Mouse (Mus musculus) CH12.LX (cell line): ENCODE data around the gene Zfp473. TPM values are rescaled to one million over a fixed set of nuclear protein-coding genes. Genes with fewer than 3 reads are reported as not detected.

Experiments used
- DNase-seq: peaks from one replicate; pipeline ENCODE4 v3.0.0-alpha.2; 2013; ENCODE audit errors: extremely low read depth
- H3K27ac ChIP-seq: 2 replicates; pipeline ENCODE4 v1.5.1; 2012; ENCODE audit warnings: low read depth, mild to moderate bottlenecking, control low read depth, moderate library complexity; ENCODE audit not compliant: insufficient read depth
- H3K27me3 ChIP-seq: replicated peaks from 2 replicates; pipeline ENCODE3; 2012; ENCODE audit warnings: inconsistent platforms
- H3K36me3 ChIP-seq, 2 experiments: replicated peaks in 1 of 2; 2 replicates each; pipeline versions ENCODE3 to v1.6.1; 2012; ENCODE audit warnings: inconsistent platforms in 1 of 2, low read length in 1 of 2, mild to moderate bottlenecking in 1 of 2, mixed read lengths in 1 of 2, moderate library complexity in 1 of 2; ENCODE audit not compliant: control insufficient read depth in 1 of 2, insufficient read depth in 1 of 2
- H3K4me1 ChIP-seq, 2 experiments: 2 replicates each; pipeline ENCODE4 v1.6.1; 2012; ENCODE audit warnings: inconsistent platforms in 1 of 2, moderate library complexity in 1 of 2; ENCODE audit not compliant: insufficient read depth in 2 of 2, control insufficient read depth in 1 of 2
- H3K4me2 ChIP-seq: 2 replicates; pipeline ENCODE4 v1.6.1; 2012; ENCODE audit warnings: low read depth, mild to moderate bottlenecking, control low read depth; ENCODE audit not compliant: poor library complexity, insufficient read depth, severe bottlenecking
- H3K4me3 ChIP-seq, 3 experiments: fragments of 150-350 bp in 1 of 3; sonication (generic) in 1 of 3; replicated peaks in 1 of 3; 2 replicates each; pipeline versions ENCODE3 to v1.5.1; 2011 to 2012; ENCODE audit warnings: low read depth in 2 of 3, low read length in 2 of 3, mild to moderate bottlenecking in 2 of 3, moderate library complexity in 2 of 3, control low read depth in 1 of 3, improper control_type of control experiment in 1 of 3, inconsistent platforms in 1 of 3, mixed read lengths in 1 of 3; ENCODE audit not compliant: poor library complexity in 1 of 3
- H3K79me2 ChIP-seq: replicated peaks from 2 replicates; pipeline ENCODE4 v1.6.1; 2012; ENCODE audit warnings: mild to moderate bottlenecking, moderate library complexity; ENCODE audit not compliant: control insufficient read depth, poor library complexity, insufficient read depth, severe bottlenecking; ENCODE audit errors: extremely low read depth
- H3K9ac ChIP-seq: 2 replicates; pipeline ENCODE4 v1.6.1; 2012; ENCODE audit warnings: low read depth, mild to moderate bottlenecking, control low read depth, moderate library complexity; ENCODE audit not compliant: insufficient read depth
- H3K9me3 ChIP-seq: replicated peaks from 2 replicates; pipeline ENCODE3; 2012; ENCODE audit warnings: low read length, inconsistent platforms, mixed read lengths
- CHD1 ChIP-seq: IDR thresholded peaks from 2 replicates; pipeline ENCODE4 v1.6.1; 2012; ENCODE audit warnings: low read depth, low read length, improper control_type of control experiment, inconsistent platforms
- CHD2 ChIP-seq: IDR thresholded peaks from 2 replicates; pipeline ENCODE4 v1.6.1; 2011; ENCODE audit warnings: low read length, improper control_type of control experiment
- CTCF ChIP-seq, 2 experiments: IDR thresholded peaks in 1 of 2; conservative IDR thresholded peaks in 1 of 2; 2 replicates each; pipeline ENCODE4 v1.5.1; 2011 to 2012; ENCODE audit warnings: low read depth in 2 of 2, low read length in 2 of 2, improper control_type of control experiment in 1 of 2, inconsistent platforms in 1 of 2, mild to moderate bottlenecking in 1 of 2, moderate library complexity in 1 of 2
- EP300 ChIP-seq: IDR thresholded peaks from 2 replicates; pipeline ENCODE4 v1.6.1; 2011; ENCODE audit warnings: low read length, improper control_type of control experiment
- MEF2A ChIP-seq: IDR thresholded peaks from 2 replicates; pipeline ENCODE4 v1.6.1; 2014; ENCODE audit warnings: low read depth, mild to moderate bottlenecking, inconsistent platforms, low read length, improper control_type of control experiment, borderline replicate concordance
- SIN3A ChIP-seq: IDR thresholded peaks from 2 replicates; pipeline ENCODE4 v1.6.1; 2012; ENCODE audit warnings: low read length, improper control_type of control experiment, inconsistent platforms
- TCF12 ChIP-seq: IDR thresholded peaks from 2 replicates; pipeline ENCODE4 v1.6.1; 2014; ENCODE audit warnings: low read depth, mild to moderate bottlenecking, inconsistent platforms, low read length, improper control_type of control experiment
- UBTF ChIP-seq: IDR thresholded peaks from 2 replicates; pipeline ENCODE4 v1.6.1; 2012; ENCODE audit warnings: low read depth, mild to moderate bottlenecking, inconsistent platforms, low read length, improper control_type of control experiment, moderate library complexity
- dilution Hi-C: fragments of 300-500 bp; cut with MboI; formaldehyde crosslinking; loops from 2 replicates; pipeline ENCODE4 v1.14.3; 2020; ENCODE audit warnings: low sequenced_read_pairs; ENCODE audit not compliant: extremely low pct_unique_long_range_greater_than_20kb, extremely low pct_ligation_motif_present
- in situ Hi-C: fragments of 300-500 bp; cut with MboI; formaldehyde crosslinking; loops from 3 replicates; pipeline ENCODE4 v1.14.3; 2019; ENCODE audit warnings: low sequenced_read_pairs, low pct_ligation_motif_present, low pct_unique_long_range_greater_than_20kb, mixed read lengths
- polyA plus RNA-seq: library from polyadenylated mRNA; unstranded; fragments of >175 nt; gene quantifications from 2 replicates; pipeline ENCODE4 v1.2.1, GENCODE M21; 2012; ENCODE audit warnings: low read depth; ENCODE audit not compliant: insufficient read length
- total RNA-seq, 2 experiments: library from RNA; depleted of rRNA; stranded (reverse); fragments of 300-350 nt in 1 of 2; fragments of >200 nt in 1 of 2; gene quantifications; 2 replicates each; pipeline ENCODE4 v1.2.3; 2012 to 2014

Gene Zfp473
- total and polyA plus RNA-seq, 3 experiments = 8.7 to 10.0 (median 9.3) TPM

- DNase-seq = no peak
- peaks cover 0 to 7% of the 10 kb centered on the region in 2 experiments; a peak in 1 of 4 replicates for H3K4me1 ChIP-seq
- no peaks in the 10 kb centered on the region for H3K9me3 ChIP-seq
- H3K79me2 ChIP-seq = no peaks in the 10 kb centered on the region
- no peak overlapping the region for H3K27ac ChIP-seq
- dilution Hi-C loops (no loop called here), in situ Hi-C loops (no loop called here)
- no peak for TF ChIP-seq SIN3A
- no peak for TF ChIP-seq CHD2
- TF ChIP-seq CHD1 = no peak
- TF ChIP-seq UBTF = no peak
- no peak for TF ChIP-seq MEF2A
- no peak overlapping the region for H3K4me3 ChIP-seq
- H3K4me2 ChIP-seq = no peak overlapping the region
- no peaks in the 10 kb centered on the region for H3K36me3 ChIP-seq
- no peak overlapping the region for H3K9ac ChIP-seq
- peaks cover 19% of the 10 kb centered on the region for H3K27me3 ChIP-seq
Measured at GRCm38 (mm10) chr7:44689331-44689730, 61.5 kb downstream of the Zfp473 start.

- H3K79me2 ChIP-seq = no peaks in the 10 kb centered on the region
- in situ Hi-C loops = no loop called here
- H3K9ac ChIP-seq = no peak overlapping the region
- peaks cover 23% of the 10 kb centered on the region for H3K27me3 ChIP-seq
- H3K4me3 ChIP-seq = no peak overlapping the region
- peaks cover 0 to 3% of the 10 kb centered on the region in 2 experiments; a peak in 1 of 4 replicates for H3K4me1 ChIP-seq
- DNase-seq = no peak
- no peak overlapping the region for H3K4me2 ChIP-seq
- peak in 1 of 2 experiments; percentile 14; a peak in 1 of 4 replicates for TF ChIP-seq CTCF (conservative IDR thresholded peaks at IDR 0.05 in 1 of 2, IDR thresholded peaks at IDR 0.05 in 1 of 2; ENCODE audit: low read depth in 2 of 2, low read length in 2 of 2)
- no peak for TF ChIP-seq TCF12
- H3K9me3 ChIP-seq = no peaks in the 10 kb centered on the region
- dilution Hi-C loops = no loop called here
- H3K27ac ChIP-seq = no peak overlapping the region
- H3K36me3 ChIP-seq = no peaks in the 10 kb centered on the region
Measured at GRCm38 (mm10) chr7:44688890-44689289, 62.0 kb downstream of the Zfp473 start.

GRCm38 (mm10) chr7:44685531-44686402 lies 65.1 kb downstream of the Zfp473 start:
- DNase-seq = no peak
- Histone ChIP-seq H3K4me1 (no peaks in the 10 kb centered on the region), H3K4me3 (no peak overlapping the region), H3K4me2 (no peak overlapping the region), H3K9ac (no peak overlapping the region), H3K36me3 (no peaks in the 10 kb centered on the region), H3K9me3 (peaks cover 6% of the 10 kb centered on the region), H3K79me2 (no peaks in the 10 kb centered on the region), H3K27me3 (peaks cover 40% of the 10 kb centered on the region), H3K27ac (no peak overlapping the region)
- no peak for TF ChIP-seq EP300
- in situ Hi-C loops (no loop called here), dilution Hi-C loops (no loop called here)
